Mouse (Mus musculus): ENCODE data around the gene Kcnmb3. TPM values are rescaled to one million over a fixed set of nuclear protein-coding genes. Genes with fewer than 3 reads are reported as not detected.

The Kcnmb3 gene
- polyA plus RNA-seq, 2 experiments, result not detected

- H3K9me3 ChIP-seq (ENCODE audit: control insufficient read depth, low read length), result no peaks in the 10 kb centered on the region
- DNase-seq (ENCODE audit: low read depth in 3 of 3, low spot score in 3 of 3) (no peak), ATAC-seq (ENCODE audit: insufficient read depth) (no peak)
- TF ChIP-seq EP300 (IDR thresholded peaks at IDR 0.05; ENCODE audit: low read depth) (no peak), CTCF (IDR thresholded peaks at IDR 0.05; ENCODE audit: low read depth) (no peak)
- H3K9ac ChIP-seq (replicated peaks), result no peak overlapping the region
- no peak overlapping the region for H3K27ac ChIP-seq
- H3K36me3 ChIP-seq (replicated peaks; ENCODE audit: control insufficient read depth, insufficient read depth, low read depth), result no peaks in the 10 kb centered on the region
- no peaks in the 10 kb centered on the region for H3K27me3 ChIP-seq (ENCODE audit: control insufficient read depth, insufficient read depth, low read length)
- 70% methylated on average over 7 of the region's 7 CpGs for WGBS (ENCODE audit: insufficient replicate concordance)
- H3K4me1 ChIP-seq (replicated peaks; ENCODE audit: control insufficient read depth in 2 of 2, insufficient read depth in 2 of 2, low read length in 1 of 2), result no peaks in the 10 kb centered on the region; a peak in 1 of 4 replicates
- H3K4me3 ChIP-seq (ENCODE audit: insufficient read depth in 1 of 2, low read depth in 2 of 2, low read length in 2 of 2), result no peak overlapping the region
- no peak overlapping the region for H3K4me2 ChIP-seq (ENCODE audit: low read depth)
Observed at GRCm38 (mm10) chr3:32470449-32470848, 21.6 kb downstream of the Kcnmb3 start.

DNA sequence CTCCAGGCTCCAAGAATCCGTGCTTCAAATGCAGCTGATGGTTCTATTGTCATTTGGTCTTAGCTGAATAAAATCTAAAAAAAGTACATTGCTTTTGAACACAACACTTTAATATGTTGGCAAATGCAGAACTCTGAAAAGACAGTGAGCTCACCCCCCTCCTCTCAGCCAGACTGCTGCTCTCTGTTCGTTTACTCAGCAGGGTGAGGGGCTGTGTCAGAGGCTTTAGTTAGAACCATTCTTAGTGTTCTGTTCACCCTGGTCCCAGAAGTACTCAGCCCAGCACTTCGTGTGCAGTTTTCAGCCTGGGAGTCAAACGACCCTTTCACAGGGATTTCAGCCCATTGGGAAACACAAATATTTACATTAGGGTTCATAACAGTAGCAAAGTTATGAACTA, 23.6 kb downstream of the Kcnmb3 start:
- no peak overlapping the region for H3K9ac ChIP-seq (replicated peaks)
- H3K9me3 ChIP-seq (ENCODE audit: control insufficient read depth, low read length), result no peaks in the 10 kb centered on the region
- DNase-seq (ENCODE audit: low read depth in 3 of 3, low spot score in 3 of 3) (no peak), ATAC-seq (ENCODE audit: insufficient read depth) (no peak)
- H3K4me3 ChIP-seq (ENCODE audit: insufficient read depth in 1 of 2, low read depth in 2 of 2, low read length in 2 of 2), result no peak overlapping the region
- TF ChIP-seq EP300 (IDR thresholded peaks at IDR 0.05; ENCODE audit: low read depth) (no peak), CTCF (IDR thresholded peaks at IDR 0.05; ENCODE audit: low read depth) (no peak)
- no peaks in the 10 kb centered on the region for H3K27me3 ChIP-seq (ENCODE audit: control insufficient read depth, insufficient read depth, low read length)
- H3K4me2 ChIP-seq (ENCODE audit: low read depth), result no peak overlapping the region
- no peaks in the 10 kb centered on the region; a peak in 1 of 4 replicates for H3K4me1 ChIP-seq (replicated peaks; ENCODE audit: control insufficient read depth in 2 of 2, insufficient read depth in 2 of 2, low read length in 1 of 2)
- no peak overlapping the region for H3K27ac ChIP-seq
- WGBS (ENCODE audit: insufficient replicate concordance), result 59% methylated on average over 4 of the region's 4 CpGs
- peaks cover 4% of the 10 kb centered on the region for H3K36me3 ChIP-seq (replicated peaks; ENCODE audit: control insufficient read depth, insufficient read depth, low read depth)

DNA sequence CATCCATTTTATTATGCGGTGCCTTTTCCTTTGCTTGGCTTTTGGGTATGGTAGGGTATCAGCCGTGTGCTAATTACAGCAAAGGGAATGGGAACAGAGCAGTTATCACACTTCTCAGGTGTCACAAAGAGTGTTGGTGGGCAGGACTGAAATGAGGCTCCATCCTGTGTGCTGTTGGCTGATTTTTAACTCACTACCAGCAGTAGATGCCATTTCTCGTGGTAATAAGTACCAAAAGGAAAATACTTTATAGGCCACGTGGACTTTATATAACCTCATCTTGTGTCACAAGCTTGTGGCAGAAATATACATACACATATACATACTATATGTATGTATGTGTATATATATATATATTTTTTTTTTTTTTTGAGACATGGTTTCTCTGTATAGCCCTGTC, 24.7 kb downstream of the Kcnmb3 start:
- H3K9me3 ChIP-seq (ENCODE audit: control insufficient read depth, low read length), result no peaks in the 10 kb centered on the region
- H3K27me3 ChIP-seq (ENCODE audit: control insufficient read depth, insufficient read depth, low read length), result no peaks in the 10 kb centered on the region
- H3K36me3 ChIP-seq (replicated peaks; ENCODE audit: control insufficient read depth, insufficient read depth, low read depth), result peaks cover 4% of the 10 kb centered on the region
- no peak overlapping the region for H3K27ac ChIP-seq
- 77% methylated on average over 4 of the region's 4 CpGs for WGBS (ENCODE audit: insufficient replicate concordance)
- DNase-seq (ENCODE audit: low read depth in 3 of 3, low spot score in 3 of 3), result no peak
- H3K4me3 ChIP-seq (ENCODE audit: insufficient read depth in 1 of 2, low read depth in 2 of 2, low read length in 2 of 2), result no peak overlapping the region
- TF ChIP-seq CTCF (IDR thresholded peaks at IDR 0.05; ENCODE audit: low read depth), result no peak
- no peak for TF ChIP-seq EP300 (IDR thresholded peaks at IDR 0.05; ENCODE audit: low read depth)
- no peak for ATAC-seq (ENCODE audit: insufficient read depth)
- no peaks in the 10 kb centered on the region; a peak in 1 of 4 replicates for H3K4me1 ChIP-seq (replicated peaks; ENCODE audit: control insufficient read depth in 2 of 2, insufficient read depth in 2 of 2, low read length in 1 of 2)
- no peak overlapping the region for H3K4me2 ChIP-seq (ENCODE audit: low read depth)
- H3K9ac ChIP-seq (replicated peaks), result no peak overlapping the region

DNA sequence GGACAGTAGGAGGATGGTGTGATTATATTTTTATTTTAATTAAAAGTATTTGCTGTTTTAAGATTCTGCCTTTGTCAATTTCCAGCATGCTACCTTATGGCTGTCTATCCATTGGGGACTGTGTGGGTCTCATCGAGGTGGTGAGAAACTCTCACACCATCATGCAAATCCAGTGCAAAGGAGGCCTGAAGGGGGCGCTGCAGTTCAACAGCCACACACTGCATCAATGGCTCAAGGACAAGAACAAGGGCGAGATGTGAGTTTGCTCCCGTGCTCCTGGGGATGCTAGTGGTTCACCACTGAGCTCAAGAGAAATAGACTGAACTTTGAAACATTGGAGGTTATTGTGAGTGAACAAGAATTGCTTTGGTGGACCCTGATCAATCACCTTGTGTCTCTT, 32.3 kb downstream of the Kcnmb3 start:
- no peak overlapping the region for H3K4me2 ChIP-seq (ENCODE audit: low read depth)
- peak; percentile 6 to 19 (median 9) for DNase-seq (ENCODE audit: low read depth in 3 of 3, low spot score in 3 of 3)
- no peaks in the 10 kb centered on the region for H3K4me1 ChIP-seq (replicated peaks; ENCODE audit: control insufficient read depth in 2 of 2, insufficient read depth in 2 of 2, low read length in 1 of 2)
- no peak overlapping the region for H3K4me3 ChIP-seq (ENCODE audit: insufficient read depth in 1 of 2, low read depth in 2 of 2, low read length in 2 of 2)
- peak; percentile 80 for TF ChIP-seq CTCF (IDR thresholded peaks at IDR 0.05; ENCODE audit: low read depth)
- no peak for TF ChIP-seq EP300 (IDR thresholded peaks at IDR 0.05; ENCODE audit: low read depth)
- no peak overlapping the region for H3K9ac ChIP-seq (replicated peaks)
- no peaks in the 10 kb centered on the region for H3K27me3 ChIP-seq (ENCODE audit: control insufficient read depth, insufficient read depth, low read length)
- 61% methylated on average over 4 of the region's 4 CpGs for WGBS (ENCODE audit: insufficient replicate concordance)
- no peak for ATAC-seq (ENCODE audit: insufficient read depth)
- peaks cover 11% of the 10 kb centered on the region for H3K36me3 ChIP-seq (replicated peaks; ENCODE audit: control insufficient read depth, insufficient read depth, low read depth)
- H3K27ac ChIP-seq, result no peak overlapping the region
- H3K9me3 ChIP-seq (ENCODE audit: control insufficient read depth, low read length), result no peaks in the 10 kb centered on the region

- peaks cover 3% of the 10 kb centered on the region for H3K36me3 ChIP-seq (replicated peaks; ENCODE audit: control insufficient read depth, insufficient read depth, low read depth)
- no peaks in the 10 kb centered on the region for H3K4me1 ChIP-seq (replicated peaks; ENCODE audit: control insufficient read depth in 2 of 2, insufficient read depth in 2 of 2, low read length in 1 of 2)
- DNase-seq (ENCODE audit: low read depth in 3 of 3, low spot score in 3 of 3) (no peak), ATAC-seq (ENCODE audit: insufficient read depth) (no peak)
- no peak overlapping the region for H3K4me2 ChIP-seq (ENCODE audit: low read depth)
- no peak overlapping the region for H3K4me3 ChIP-seq (ENCODE audit: insufficient read depth in 1 of 2, low read depth in 2 of 2, low read length in 2 of 2)
- no peak overlapping the region for H3K27ac ChIP-seq
- H3K27me3 ChIP-seq (ENCODE audit: control insufficient read depth, insufficient read depth, low read length), result no peaks in the 10 kb centered on the region
- no peak overlapping the region for H3K9ac ChIP-seq (replicated peaks)
- WGBS (ENCODE audit: insufficient replicate concordance), result 76% methylated on average over 11 of the region's 11 CpGs
- H3K9me3 ChIP-seq (ENCODE audit: control insufficient read depth, low read length), result no peaks in the 10 kb centered on the region
- TF ChIP-seq CTCF (IDR thresholded peaks at IDR 0.05; ENCODE audit: low read depth) (no peak), EP300 (IDR thresholded peaks at IDR 0.05; ENCODE audit: low read depth) (no peak)
Observed at GRCm38 (mm10) chr3:32454329-32455021, 37.6 kb downstream of the Kcnmb3 start.

All from liver, embryonic 14.5 days (tissue).